Mouse (Mus musculus): ENCODE results near the gene Fgfr1op2.
A peak's percentile ranks its signal among the peaks of the same experiment; 100 is the strongest.

Fgfr1op2 gene

DNA sequence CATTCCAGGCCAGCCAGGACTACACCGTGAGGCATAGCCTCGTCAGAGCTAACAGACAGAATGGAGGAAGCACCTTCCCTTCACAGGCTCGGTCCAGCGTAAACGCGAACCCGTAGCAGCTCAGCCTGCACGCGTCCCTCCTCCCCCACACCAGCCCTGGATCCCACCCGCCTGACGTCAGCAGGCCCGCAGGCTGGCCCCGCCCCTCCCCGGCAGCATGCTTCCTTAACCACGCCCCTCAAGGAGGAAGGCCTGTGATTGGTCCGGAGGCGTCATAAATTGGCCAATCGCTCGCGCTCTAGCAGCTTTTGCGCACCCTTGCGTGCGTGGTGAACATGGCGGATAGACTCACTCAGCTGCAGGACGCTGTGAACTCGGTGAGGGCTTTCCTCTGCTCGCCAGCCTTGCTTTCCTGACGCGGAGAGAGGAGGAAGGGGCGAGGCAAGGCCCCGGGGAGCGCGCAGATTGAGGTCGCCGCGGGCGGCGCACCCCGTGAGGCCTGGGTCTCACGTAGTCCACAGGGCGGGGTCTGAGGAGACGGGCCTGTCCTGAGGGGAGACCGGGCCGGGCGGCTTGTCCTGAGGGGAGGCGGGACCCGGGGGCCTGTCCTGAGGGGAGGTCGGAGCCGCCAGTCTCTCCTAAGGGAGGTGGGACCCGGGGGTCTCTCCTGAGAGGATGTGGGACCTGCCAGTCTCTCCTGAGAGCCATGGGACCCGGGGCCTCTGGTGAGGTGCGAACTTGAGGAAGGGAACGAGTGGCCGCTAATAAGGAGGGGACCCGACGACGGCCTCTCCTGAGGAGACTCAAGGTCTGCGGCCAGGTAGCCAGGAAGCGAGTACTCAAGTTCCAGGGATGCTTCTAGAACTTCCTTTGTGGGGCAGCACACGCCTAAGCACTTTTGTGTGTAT lies 65.5 kb downstream of the Fgfr1op2 start, which contains the start of the genes Med21 and Tm7sf3:
Gene Med21, plus strand, starts transcription at position 272 of the 908 bp plus-strand sequence.
Gene Tm7sf3, minus strand, starts transcription at position 549 of the 908 bp plus-strand sequence.
- peak; percentile 99 for DNase-seq

DNA sequence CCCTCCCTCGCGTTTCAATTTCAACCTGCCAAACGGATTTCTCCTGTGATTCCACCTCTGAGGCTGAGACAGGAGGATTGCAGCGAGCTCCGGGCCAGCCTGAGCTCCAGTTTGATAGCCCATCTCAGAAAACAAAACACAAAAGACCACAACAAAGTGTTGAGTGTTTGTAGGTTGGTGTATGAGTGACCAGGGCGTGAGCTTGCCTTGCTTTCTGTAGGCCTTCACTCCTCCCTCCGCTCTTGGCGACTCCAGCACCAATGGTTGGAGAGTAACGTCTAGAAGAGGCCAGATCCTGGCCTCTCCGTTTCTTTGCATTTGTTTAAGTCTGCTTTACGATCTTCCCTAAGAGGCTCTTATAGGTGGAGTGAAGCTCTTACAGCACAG lies 66.2 kb downstream of the Fgfr1op2 start:
- DNase-seq = peak in 1 of 2 experiments; percentile 43
